Mouse (Mus musculus): ENCODE results near the gene Rusc2. TPM values are rescaled to one million over a fixed set of nuclear protein-coding genes. Genes with fewer than 3 reads are reported as not detected.

The Rusc2 gene
- polyA plus RNA-seq, 2 experiments = 9.6 to 16.2 TPM

DNA sequence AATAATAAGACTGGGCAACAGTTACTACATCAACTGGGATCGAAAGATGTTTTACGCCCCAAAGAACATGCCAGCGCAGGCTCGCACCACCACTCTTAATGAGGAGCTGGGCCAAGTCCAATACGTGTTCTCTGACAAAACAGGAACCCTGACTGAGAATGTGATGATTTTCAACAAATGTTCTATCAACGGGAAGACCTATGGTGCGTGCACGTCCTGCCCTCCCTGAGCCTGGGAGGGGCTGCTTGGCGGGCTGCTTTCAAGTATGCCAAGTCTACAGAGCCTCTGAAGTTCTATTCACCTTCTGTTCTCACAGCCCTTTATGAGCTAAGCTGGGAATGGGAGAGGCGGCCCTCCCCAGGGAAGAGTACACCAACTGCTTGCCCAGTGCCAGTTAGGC, 39.3 kb upstream of the Rusc2 start:
- no peaks in the 10 kb centered on the region for H3K27me3 ChIP-seq (ENCODE audit: control insufficient read depth, insufficient read depth, low read length)
- no peak for ATAC-seq (ENCODE audit: low FRiP score, low read depth)
- no peak for DNase-seq (ENCODE audit: low spot score)
- no peak overlapping the region for H3K4me3 ChIP-seq (replicated peaks; ENCODE audit: low read length)
- H3K36me3 ChIP-seq (ENCODE audit: control insufficient read depth, insufficient read depth, low read length) = no peaks in the 10 kb centered on the region
- no peaks in the 10 kb centered on the region for H3K4me1 ChIP-seq (ENCODE audit: control insufficient read depth, insufficient read depth, low read length)
- no peak overlapping the region for H3K27ac ChIP-seq (replicated peaks; ENCODE audit: low read depth, low read length)
- H3K9me3 ChIP-seq (ENCODE audit: control insufficient read depth, low read length) = no peaks in the 10 kb centered on the region
- H3K9ac ChIP-seq (ENCODE audit: low read depth, low read length, severe bottlenecking) = no peak overlapping the region
- WGBS = 87% methylated on average over 10 of the region's 10 CpGs
- no peak overlapping the region for H3K4me2 ChIP-seq (replicated peaks; ENCODE audit: low read depth, low read length, severe bottlenecking)
- TF ChIP-seq POLR2A (IDR thresholded peaks at IDR 0.05; ENCODE audit: borderline replicate concordance, extremely low read depth, insufficient read depth, insufficient read length) = no peak

DNA sequence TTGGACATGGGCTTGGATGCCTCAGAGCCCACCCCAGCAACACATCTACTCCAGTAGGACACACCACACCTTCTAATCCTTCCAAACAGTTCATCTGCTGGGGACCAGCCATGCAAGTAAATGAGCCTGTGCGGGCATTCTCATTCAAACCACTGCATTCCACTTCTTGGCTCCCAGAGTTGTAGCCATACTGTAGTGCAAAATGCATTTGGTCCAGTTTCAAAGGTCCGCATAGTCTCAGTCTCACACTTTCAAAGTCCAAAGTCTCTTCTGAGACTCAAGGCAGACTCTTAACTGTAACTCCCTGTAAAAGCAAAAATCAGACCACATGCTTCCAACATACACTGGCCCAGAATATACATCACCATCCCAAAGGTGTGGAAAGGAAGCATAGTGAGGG, 36.8 kb upstream of the Rusc2 start:
- H3K4me2 ChIP-seq (replicated peaks; ENCODE audit: low read depth, low read length, severe bottlenecking) = no peak overlapping the region
- H3K27ac ChIP-seq (replicated peaks; ENCODE audit: low read depth, low read length) = no peak overlapping the region
- H3K9me3 ChIP-seq (ENCODE audit: control insufficient read depth, low read length) = no peaks in the 10 kb centered on the region
- no peak overlapping the region for H3K4me3 ChIP-seq (replicated peaks; ENCODE audit: low read length)
- DNase-seq (ENCODE audit: low spot score) = no peak
- H3K36me3 ChIP-seq (ENCODE audit: control insufficient read depth, insufficient read depth, low read length) = no peaks in the 10 kb centered on the region
- H3K9ac ChIP-seq (ENCODE audit: low read depth, low read length, severe bottlenecking) = no peak overlapping the region
- WGBS = 77% methylated on average over 2 of the region's 2 CpGs
- no peaks in the 10 kb centered on the region for H3K4me1 ChIP-seq (ENCODE audit: control insufficient read depth, insufficient read depth, low read length)
- TF ChIP-seq POLR2A (IDR thresholded peaks at IDR 0.05; ENCODE audit: borderline replicate concordance, extremely low read depth, insufficient read depth, insufficient read length) = no peak
- no peaks in the 10 kb centered on the region for H3K27me3 ChIP-seq (ENCODE audit: control insufficient read depth, insufficient read depth, low read length)
- ATAC-seq (ENCODE audit: low FRiP score, low read depth) = no peak

DNA sequence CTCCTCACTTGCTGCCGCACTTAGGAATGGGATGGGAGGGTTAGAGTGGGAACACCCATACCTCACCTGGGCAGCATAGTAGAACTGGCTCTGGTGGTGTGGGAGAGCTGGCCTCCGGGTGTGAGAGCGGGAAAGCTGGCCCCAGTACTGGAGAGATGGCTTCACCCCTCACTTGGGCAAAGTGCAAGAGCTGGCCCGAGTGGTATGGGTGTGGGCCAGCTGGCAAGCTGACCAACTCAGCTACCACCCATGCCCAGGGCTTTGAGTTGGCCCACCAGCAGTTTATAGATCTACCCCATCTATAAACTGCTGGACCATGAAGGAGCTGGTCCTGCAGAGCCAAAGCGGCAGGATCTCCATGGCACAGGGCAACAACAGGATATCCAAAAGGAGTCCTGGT, 32.6 kb upstream of the Rusc2 start:
- no peak overlapping the region for H3K27ac ChIP-seq (replicated peaks; ENCODE audit: low read depth, low read length)
- no peaks in the 10 kb centered on the region for H3K9me3 ChIP-seq (ENCODE audit: control insufficient read depth, low read length)
- no peak overlapping the region for H3K4me3 ChIP-seq (replicated peaks; ENCODE audit: low read length)
- no peaks in the 10 kb centered on the region for H3K27me3 ChIP-seq (ENCODE audit: control insufficient read depth, insufficient read depth, low read length)
- 81% methylated on average over 5 of the region's 5 CpGs for WGBS
- TF ChIP-seq POLR2A (IDR thresholded peaks at IDR 0.05; ENCODE audit: borderline replicate concordance, extremely low read depth, insufficient read depth, insufficient read length) = no peak
- no peak overlapping the region for H3K9ac ChIP-seq (ENCODE audit: low read depth, low read length, severe bottlenecking)
- no peak for ATAC-seq (ENCODE audit: low FRiP score, low read depth)
- no peak overlapping the region for H3K4me2 ChIP-seq (replicated peaks; ENCODE audit: low read depth, low read length, severe bottlenecking)
- no peaks in the 10 kb centered on the region for H3K4me1 ChIP-seq (ENCODE audit: control insufficient read depth, insufficient read depth, low read length)
- DNase-seq (ENCODE audit: low spot score) = no peak
- H3K36me3 ChIP-seq (ENCODE audit: control insufficient read depth, insufficient read depth, low read length) = no peaks in the 10 kb centered on the region

DNA sequence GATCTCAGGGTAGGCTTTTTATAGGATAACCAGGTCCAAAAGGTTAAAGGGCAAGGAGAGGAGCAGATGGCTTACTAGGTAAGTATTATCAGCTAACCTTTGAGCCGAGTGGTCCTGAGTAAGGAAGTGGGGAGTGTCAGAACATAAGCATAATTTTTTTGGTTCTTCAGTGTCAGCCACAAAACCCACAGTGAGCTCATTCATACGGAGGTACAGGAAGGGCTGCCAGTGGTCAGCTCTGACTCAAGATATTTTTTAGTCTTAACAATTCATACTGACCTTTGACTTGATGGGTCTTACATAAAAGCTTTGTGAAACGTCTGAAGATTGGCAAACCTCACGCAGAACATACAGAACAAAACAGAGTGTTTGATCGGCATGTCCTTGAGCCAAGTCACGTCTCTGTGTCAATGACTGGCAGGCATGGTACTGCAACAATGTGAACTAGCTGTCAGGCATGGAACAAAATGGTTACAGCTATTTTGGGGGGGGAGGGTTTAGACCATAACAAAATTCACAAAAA, 31.7 kb upstream of the Rusc2 start:
- no peak for TF ChIP-seq POLR2A (IDR thresholded peaks at IDR 0.05; ENCODE audit: borderline replicate concordance, extremely low read depth, insufficient read depth, insufficient read length)
- WGBS = 85% methylated on average over 6 of the region's 6 CpGs
- DNase-seq (ENCODE audit: low spot score) (no peak), ATAC-seq (ENCODE audit: low FRiP score, low read depth) (no peak)
- Histone ChIP-seq H3K4me1 (ENCODE audit: control insufficient read depth, insufficient read depth, low read length) (no peaks in the 10 kb centered on the region), H3K4me3 (replicated peaks; ENCODE audit: low read length) (no peak overlapping the region), H3K27ac (replicated peaks; ENCODE audit: low read depth, low read length) (no peak overlapping the region), H3K9ac (ENCODE audit: low read depth, low read length, severe bottlenecking) (no peak overlapping the region), H3K36me3 (ENCODE audit: control insufficient read depth, insufficient read depth, low read length) (no peaks in the 10 kb centered on the region), H3K27me3 (ENCODE audit: control insufficient read depth, insufficient read depth, low read length) (no peaks in the 10 kb centered on the region), H3K9me3 (ENCODE audit: control insufficient read depth, low read length) (no peaks in the 10 kb centered on the region), H3K4me2 (replicated peaks; ENCODE audit: low read depth, low read length, severe bottlenecking) (no peak overlapping the region)

DNA sequence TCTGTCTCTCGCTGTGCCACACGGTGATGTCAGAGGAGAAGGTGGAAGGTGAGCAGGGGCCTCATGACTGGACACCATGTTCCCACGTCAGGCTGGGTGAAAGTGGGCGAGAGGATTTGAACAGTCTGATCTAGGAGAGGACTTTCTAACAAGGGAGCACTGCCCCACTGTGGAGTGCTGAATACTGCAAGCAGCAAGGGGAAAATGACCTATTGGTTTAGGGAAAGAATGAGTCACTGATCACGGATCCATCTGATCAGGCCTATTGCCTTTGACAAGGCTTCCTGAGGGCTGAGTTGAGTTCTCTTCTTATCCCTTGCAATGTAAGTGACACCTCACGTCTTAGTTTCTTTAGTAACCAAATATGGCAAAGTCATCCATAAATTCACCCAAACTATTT, 28.1 kb upstream of the Rusc2 start:
- WGBS = 87% methylated on average over 6 of the region's 6 CpGs
- H3K36me3 ChIP-seq (ENCODE audit: control insufficient read depth, insufficient read depth, low read length) = no peaks in the 10 kb centered on the region

More for the DNA sequence above, 28.1 kb upstream of the Rusc2 start:
- Histone ChIP-seq H3K4me3 (replicated peaks; ENCODE audit: low read length) (no peak overlapping the region), H3K9me3 (ENCODE audit: control insufficient read depth, low read length) (no peaks in the 10 kb centered on the region), H3K9ac (ENCODE audit: low read depth, low read length, severe bottlenecking) (no peak overlapping the region), H3K4me2 (replicated peaks; ENCODE audit: low read depth, low read length, severe bottlenecking) (no peak overlapping the region), H3K27ac (replicated peaks; ENCODE audit: low read depth, low read length) (no peak overlapping the region), H3K27me3 (ENCODE audit: control insufficient read depth, insufficient read depth, low read length) (no peaks in the 10 kb centered on the region), H3K4me1 (ENCODE audit: control insufficient read depth, insufficient read depth, low read length) (no peaks in the 10 kb centered on the region)
- DNase-seq (ENCODE audit: low spot score) = no peak
- ATAC-seq (ENCODE audit: low FRiP score, low read depth) = no peak
- TF ChIP-seq POLR2A (IDR thresholded peaks at IDR 0.05; ENCODE audit: borderline replicate concordance, extremely low read depth, insufficient read depth, insufficient read length) = no peak
